Mouse (Mus musculus): Measurements from ENCODE around the gene Ube2k. TPM values are rescaled to one million over a fixed set of nuclear protein-coding genes. Genes with fewer than 3 reads are reported as not detected.

Gene Ube2k
- polyA plus RNA-seq, 1 experiment from 2014 or later = 102 TPM

DNA sequence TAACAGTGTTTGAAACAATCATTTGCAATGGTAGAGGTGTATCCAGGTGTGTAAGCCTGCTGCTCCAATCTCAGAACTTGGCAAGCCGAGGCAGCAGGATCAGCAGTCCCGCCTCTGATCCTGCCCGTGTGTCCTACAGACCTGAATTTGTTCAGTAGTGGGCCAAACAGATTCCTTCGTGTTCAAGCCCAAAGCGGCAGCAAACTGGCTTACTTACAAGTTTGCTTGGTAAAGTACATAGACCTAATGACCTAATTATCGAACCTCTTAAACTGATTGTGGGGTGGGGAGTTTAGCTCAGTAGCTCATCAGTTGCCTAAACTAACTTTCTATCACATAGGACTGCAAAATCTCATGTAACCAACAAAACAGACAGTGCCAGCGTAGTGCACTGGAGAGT is 62.6 kb downstream of the Ube2k start:
- H3K9me3 ChIP-seq (ENCODE audit: low read length) = no peaks in the 10 kb centered on the region

GRCm38 (mm10) chr5:65606820-65607219 is 69.8 kb downstream of the Ube2k start:
- no peak overlapping the region for H3K27ac ChIP-seq (ENCODE audit: low read length)
- H3K4me2 ChIP-seq (replicated peaks; ENCODE audit: low read depth, low read length) = no peak overlapping the region
- H3K27me3 ChIP-seq (replicated peaks; ENCODE audit: insufficient read depth, low read length) = no peaks in the 10 kb centered on the region
- TF ChIP-seq EP300 (IDR thresholded peaks at IDR 0.05) = no peak
- TF ChIP-seq CTCF (IDR thresholded peaks at IDR 0.05) = no peak
- ATAC-seq = no peak
- no peak overlapping the region for H3K4me3 ChIP-seq (ENCODE audit: low read depth, low read length)
- 0 out of 2 replicates have a peak, but pooled peaks cover 8% of the 10 kb centered on the region for H3K36me3 ChIP-seq (ENCODE audit: insufficient read depth, low read length)
- 88% methylated on average over 1 of the region's 1 CpGs for WGBS
- no peak overlapping the region for H3K9ac ChIP-seq (replicated peaks; ENCODE audit: low read depth)
- no peak for DNase-seq (ENCODE audit: low spot score)
- H3K9me3 ChIP-seq (ENCODE audit: low read length) = no peaks in the 10 kb centered on the region
- H3K4me1 ChIP-seq (ENCODE audit: insufficient read depth, low read depth, low read length) = no peaks in the 10 kb centered on the region

More for the DNA sequence above, 62.6 kb downstream of the Ube2k start:
- H3K4me1 ChIP-seq (ENCODE audit: insufficient read depth, low read depth, low read length) = no peaks in the 10 kb centered on the region
- H3K9ac ChIP-seq (replicated peaks; ENCODE audit: low read depth) = no peak overlapping the region
- H3K4me3 ChIP-seq (ENCODE audit: low read depth, low read length) = no peak overlapping the region
- no peak for ATAC-seq
- no peak for DNase-seq (ENCODE audit: low spot score)
- peaks cover 1% of the 10 kb centered on the region; the same call in 1 of the 2 replicates for H3K36me3 ChIP-seq (ENCODE audit: insufficient read depth, low read length)
- TF ChIP-seq EP300 (IDR thresholded peaks at IDR 0.05) = no peak
- no peak for TF ChIP-seq CTCF (IDR thresholded peaks at IDR 0.05)
- no peaks in the 10 kb centered on the region for H3K27me3 ChIP-seq (replicated peaks; ENCODE audit: insufficient read depth, low read length)
- H3K4me2 ChIP-seq (replicated peaks; ENCODE audit: low read depth, low read length) = no peak overlapping the region
- no peak overlapping the region for H3K27ac ChIP-seq (ENCODE audit: low read length)
- WGBS = 87% methylated on average over 7 of the region's 7 CpGs

DNA sequence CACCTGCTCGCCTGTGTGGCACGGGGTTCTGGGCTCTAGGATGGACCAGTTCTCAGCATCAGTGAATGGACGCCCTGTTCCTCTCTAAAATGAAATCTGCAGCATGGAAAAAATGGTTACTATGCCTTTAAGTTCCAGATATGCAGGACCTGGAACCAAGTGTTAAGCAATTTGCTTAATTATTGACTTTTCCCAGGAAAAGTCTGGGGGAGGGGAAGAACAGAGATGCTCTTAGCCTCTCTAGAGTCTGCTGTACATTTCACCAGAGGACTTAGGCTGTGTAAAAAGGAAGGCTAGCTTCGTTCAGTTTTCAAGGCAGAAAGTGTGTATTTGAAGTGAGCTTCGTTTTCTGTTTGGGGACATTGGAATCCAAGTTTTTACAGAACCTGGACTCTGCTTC is 72.7 kb downstream of the Ube2k start:
- H3K4me2 ChIP-seq (replicated peaks; ENCODE audit: low read depth, low read length) = no peak overlapping the region
- H3K9me3 ChIP-seq (ENCODE audit: low read length) = no peaks in the 10 kb centered on the region
- no peak overlapping the region for H3K4me3 ChIP-seq (ENCODE audit: low read depth, low read length)
- no peak overlapping the region for H3K27ac ChIP-seq (ENCODE audit: low read length)
- peak; percentile 79 for DNase-seq (ENCODE audit: low spot score)
- H3K4me1 ChIP-seq (ENCODE audit: insufficient read depth, low read depth, low read length) = no peaks in the 10 kb centered on the region
- ATAC-seq = peak; percentile 85
- WGBS = 77% methylated on average over 5 of the region's 5 CpGs
- no peak for TF ChIP-seq CTCF (IDR thresholded peaks at IDR 0.05)
- peak; percentile 40; the same call in 1 of the 2 replicates for TF ChIP-seq EP300 (IDR thresholded peaks at IDR 0.05)
- no peak overlapping the region for H3K9ac ChIP-seq (replicated peaks; ENCODE audit: low read depth)
- H3K27me3 ChIP-seq (replicated peaks; ENCODE audit: insufficient read depth, low read length) = no peaks in the 10 kb centered on the region
- 0 out of 2 replicates have a peak, but pooled peaks cover 8% of the 10 kb centered on the region for H3K36me3 ChIP-seq (ENCODE audit: insufficient read depth, low read length)

- Histone ChIP-seq H3K4me2 (replicated peaks; ENCODE audit: low read depth, low read length) (no peak overlapping the region), H3K4me3 (ENCODE audit: low read depth, low read length) (no peak overlapping the region), H3K27me3 (replicated peaks; ENCODE audit: insufficient read depth, low read length) (no peaks in the 10 kb centered on the region), H3K4me1 (ENCODE audit: insufficient read depth, low read depth, low read length) (no peaks in the 10 kb centered on the region), H3K36me3 (ENCODE audit: insufficient read depth, low read length) (0 out of 2 replicates have a peak, but pooled peaks cover 8% of the 10 kb centered on the region), H3K27ac (ENCODE audit: low read length) (no peak overlapping the region), H3K9ac (replicated peaks; ENCODE audit: low read depth) (no peak overlapping the region), H3K9me3 (ENCODE audit: low read length) (no peaks in the 10 kb centered on the region)
- 81% methylated on average over 4 of the region's 4 CpGs for WGBS
- DNase-seq (ENCODE audit: low spot score) (no peak), ATAC-seq (no peak)
- no peak for TF ChIP-seq EP300 (IDR thresholded peaks at IDR 0.05)
- no peak for TF ChIP-seq CTCF (IDR thresholded peaks at IDR 0.05)
Measured at GRCm38 (mm10) chr5:65610541-65610940, 73.5 kb downstream of the Ube2k start.

DNA sequence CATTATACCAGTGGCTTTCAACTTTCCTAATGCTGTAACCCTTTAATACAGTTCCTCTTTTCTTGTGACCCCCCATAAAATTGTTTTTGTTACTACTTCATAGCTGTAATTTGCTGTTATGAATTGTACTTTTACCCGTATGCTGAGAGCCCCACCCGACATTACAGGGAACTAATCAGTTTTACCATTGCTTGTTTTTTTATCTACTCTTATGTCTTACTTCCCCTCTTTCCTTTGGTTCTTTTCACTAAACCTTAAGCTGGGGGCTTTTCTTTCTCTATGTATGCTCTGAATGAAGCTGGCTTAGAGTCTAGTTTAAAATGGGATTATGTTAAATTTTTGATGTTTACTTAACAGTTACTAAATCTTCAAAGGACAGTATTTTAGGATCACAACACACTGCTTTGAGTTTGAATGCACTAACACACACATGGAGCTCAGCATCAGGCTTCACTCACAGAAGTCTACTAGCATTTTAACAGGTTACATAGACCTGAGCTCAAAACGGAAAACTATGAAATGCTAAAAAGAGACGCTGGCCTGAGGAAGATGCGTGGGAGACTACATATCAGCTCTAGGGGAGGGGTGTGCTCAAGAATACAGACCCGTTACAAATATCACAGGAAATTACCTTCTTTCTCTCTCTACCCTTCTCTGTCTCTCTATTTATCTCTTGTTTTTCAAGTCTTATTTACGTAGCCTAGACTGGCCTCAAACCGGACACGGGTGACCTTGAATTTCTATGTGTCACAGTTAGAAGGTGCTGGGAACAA is 76.3 kb downstream of the Ube2k start:
- Histone ChIP-seq H3K27ac (ENCODE audit: low read length) (no peak overlapping the region), H3K9ac (replicated peaks; ENCODE audit: low read depth) (no peak overlapping the region), H3K36me3 (ENCODE audit: insufficient read depth, low read length) (peaks cover 12% of the 10 kb centered on the region; the same call in 1 of the 2 replicates), H3K4me2 (replicated peaks; ENCODE audit: low read depth, low read length) (no peak overlapping the region), H3K4me3 (ENCODE audit: low read depth, low read length) (no peak overlapping the region), H3K4me1 (ENCODE audit: insufficient read depth, low read depth, low read length) (no peaks in the 10 kb centered on the region), H3K27me3 (replicated peaks; ENCODE audit: insufficient read depth, low read length) (no peaks in the 10 kb centered on the region), H3K9me3 (ENCODE audit: low read length) (no peaks in the 10 kb centered on the region)
- 82% methylated on average over 9 of the region's 9 CpGs for WGBS
- TF ChIP-seq EP300 (IDR thresholded peaks at IDR 0.05) (no peak), CTCF (IDR thresholded peaks at IDR 0.05) (no peak)
- no peak for ATAC-seq
- no peak for DNase-seq (ENCODE audit: low spot score)

DNA sequence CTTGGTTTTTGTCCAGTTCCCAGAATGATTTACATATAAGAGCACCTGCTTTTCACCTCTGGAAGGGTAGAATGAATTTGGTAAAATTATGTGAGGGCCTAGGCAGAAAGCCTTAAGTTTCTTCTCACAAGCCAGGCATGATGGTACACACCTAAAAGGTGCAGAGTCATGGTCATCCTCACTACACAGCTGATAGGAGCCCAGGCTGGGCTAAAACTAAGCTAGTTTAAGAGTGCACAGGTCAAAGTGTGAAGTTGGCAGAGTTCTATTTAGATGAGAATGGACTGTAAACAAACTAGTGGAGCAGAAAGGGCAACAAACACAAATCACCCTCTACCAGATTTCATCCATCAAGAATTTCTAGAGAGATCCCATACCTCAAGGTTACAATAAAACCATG is 87.3 kb downstream of the Ube2k start:
- Histone ChIP-seq H3K4me3 (ENCODE audit: low read depth, low read length) (no peak overlapping the region), H3K36me3 (ENCODE audit: insufficient read depth, low read length) (peaks cover 10% of the 10 kb centered on the region; the same call in 1 of the 2 replicates), H3K9me3 (ENCODE audit: low read length) (no peaks in the 10 kb centered on the region), H3K4me2 (replicated peaks; ENCODE audit: low read depth, low read length) (no peak overlapping the region), H3K27ac (ENCODE audit: low read length) (no peak overlapping the region), H3K4me1 (ENCODE audit: insufficient read depth, low read depth, low read length) (no peaks in the 10 kb centered on the region), H3K9ac (replicated peaks; ENCODE audit: low read depth) (no peak overlapping the region), H3K27me3 (replicated peaks; ENCODE audit: insufficient read depth, low read length) (no peaks in the 10 kb centered on the region)
- DNase-seq (ENCODE audit: low spot score) (no peak), ATAC-seq (no peak)
- TF ChIP-seq CTCF (IDR thresholded peaks at IDR 0.05) (no peak), EP300 (IDR thresholded peaks at IDR 0.05) (no peak)
